Mouse (Mus musculus) intestine, embryonic 14.5 days (tissue): ENCODE results near the gene Efs. TPM values are rescaled to one million over a fixed set of nuclear protein-coding genes. Genes with fewer than 3 reads are reported as not detected.

Experiments
- ATAC-seq: fragments of 200-750 bp; cut with Nextera tagmentation; replicated peaks from 2 replicates; pipeline ENCODE4 v1.8.0; 2017; ENCODE audit warnings: low read depth, moderate number of reproducible peaks, moderate TSS enrichment, moderate library complexity; ENCODE audit not compliant: low FRiP score, low TSS enrichment
- DNase-seq: peaks from one replicate; pipeline ENCODE4 v3.0.0-alpha.2; 2018; ENCODE audit warnings: low spot score
- H3K27ac ChIP-seq: fragments of 300-500 bp; sonication (generic); 2 replicates; pipeline ENCODE4 v1.5.1; 2014; ENCODE audit warnings: low read depth, mild to moderate bottlenecking, control low read depth
- H3K27me3 ChIP-seq: fragments of 300-500 bp; sonication (generic); replicated peaks from 2 replicates; pipeline ENCODE4 v1.6.1; 2014; ENCODE audit warnings: low read length, control low read depth; ENCODE audit not compliant: control insufficient read depth, insufficient read depth
- H3K36me3 ChIP-seq: fragments of 300-500 bp; sonication (generic); 2 replicates; pipeline ENCODE4 v1.6.1; 2014; ENCODE audit warnings: low read length, control low read depth; ENCODE audit not compliant: control insufficient read depth, insufficient read depth
- H3K4me1 ChIP-seq: fragments of 300-500 bp; sonication (generic); replicated peaks from 2 replicates; pipeline ENCODE4 v1.6.1; 2014; ENCODE audit warnings: low read length, control low read depth, mixed read lengths; ENCODE audit not compliant: control insufficient read depth, insufficient read depth
- H3K4me2 ChIP-seq: fragments of 300-500 bp; sonication (generic); 2 replicates; pipeline ENCODE4 v1.6.1; 2014; ENCODE audit warnings: low read length
- H3K4me3 ChIP-seq: fragments of 300-500 bp; sonication (generic); 2 replicates; pipeline ENCODE4 v1.5.1; 2014; ENCODE audit warnings: low read depth, low read length, control low read depth, mixed read lengths
- H3K9ac ChIP-seq: fragments of 300-500 bp; sonication (generic); 2 replicates; pipeline ENCODE4 v1.6.1; 2014; ENCODE audit warnings: mild to moderate bottlenecking, low read length
- H3K9me3 ChIP-seq: fragments of 300-500 bp; sonication (generic); 2 replicates; pipeline ENCODE4 v1.6.1; 2016; ENCODE audit warnings: low read length, control low read depth; ENCODE audit not compliant: control insufficient read depth
- WGBS: fragments of 180-500 bp; shearing (Covaris S2); extraction: QIAGEN DNeasy Blood & Tissue Kit; methylation state at CpG from one replicate; pipeline ENCODE4 v1.1.7; 2014; 5-methylcytosine and 5-hydroxymethylcytosine counted together
- polyA plus RNA-seq: library from polyadenylated mRNA; unstranded; fragments of >200 nt; fragmentation: Nextera tagmentation; extraction: Ambion mirVana; gene quantifications from 2 replicates; pipeline ENCODE4 v1.2.1, GENCODE M21; 2014

The Efs gene
- polyA plus RNA-seq, 1 experiment from 2014 or later: 31.6 TPM

- no peak for ATAC-seq
- no peak overlapping the region for H3K27ac ChIP-seq
- H3K4me2 ChIP-seq: no peak overlapping the region
- H3K4me3 ChIP-seq: no peak overlapping the region
- H3K9ac ChIP-seq: no peak overlapping the region
- H3K9me3 ChIP-seq: peaks cover 9% of the 10 kb centered on the region
- DNase-seq: no peak
- peaks cover 12% of the 10 kb centered on the region for H3K4me1 ChIP-seq
- no peaks in the 10 kb centered on the region for H3K27me3 ChIP-seq
- peaks cover 55% of the 10 kb centered on the region for H3K36me3 ChIP-seq
- 87% methylated on average over 16 of the region's 16 CpGs for WGBS
Observed at GRCm38 (mm10) chr14:54920076-54920685, 5.7 kb downstream of the Efs start.

GRCm38 (mm10) chr14:54913343-54913742 is 12.6 kb downstream of the Efs start:
- Histone ChIP-seq H3K4me3 (peak overlapping the region; percentile 91), H3K27me3 (no peaks in the 10 kb centered on the region), H3K4me1 (peaks cover 12% of the 10 kb centered on the region), H3K36me3 (peaks cover 41% of the 10 kb centered on the region), H3K27ac (peak overlapping the region; percentile 19; the same call in 1 of the 2 replicates), H3K4me2 (peak overlapping the region; percentile 94), H3K9ac (peak overlapping the region; percentile 80), H3K9me3 (no peaks in the 10 kb centered on the region)
- WGBS: 11% methylated on average over 10 of the region's 10 CpGs
- DNase-seq (no peak), ATAC-seq (no peak)

DNA sequence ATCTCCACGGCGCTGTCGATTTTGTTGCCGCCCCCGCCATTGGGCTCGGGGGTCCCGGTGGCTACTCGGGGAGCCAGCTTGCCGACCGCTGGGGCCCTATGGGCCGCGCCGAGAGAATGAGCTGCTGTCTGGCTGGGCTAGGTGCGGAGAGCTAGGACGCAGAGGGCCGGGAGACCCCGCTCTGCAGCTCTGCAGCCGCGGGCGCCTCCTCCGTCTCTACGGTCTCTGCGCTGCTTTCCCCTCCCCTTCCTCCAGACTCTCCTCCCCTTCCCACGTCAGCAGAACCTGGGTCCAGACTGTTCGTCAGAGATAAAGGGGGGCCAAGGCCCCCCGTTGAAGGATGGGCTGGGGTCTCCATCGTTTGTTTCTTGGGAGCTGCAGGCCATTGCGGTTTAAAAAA is 13.0 kb downstream of the Efs start, which contains the start of gene Slc22a17:
Slc22a17 (minus strand) TSS at position 247 of the 400 bp plus-strand sequence.
- Histone ChIP-seq H3K27ac (peak within 1 kb of the TSS; percentile 74), H3K9ac (peak within 1 kb of the TSS; percentile 80), H3K9me3 (no peaks in the 10 kb centered on the region), H3K4me3 (peak within 1 kb of the TSS; percentile 91), H3K27me3 (no peaks in the 10 kb centered on the region), H3K36me3 (peaks cover 40% of the 10 kb centered on the region), H3K4me2 (peak within 1 kb of the TSS; percentile 94), H3K4me1 (peaks cover 12% of the 10 kb centered on the region)
- peak; percentile 92 for ATAC-seq
- peak; percentile 88 for DNase-seq
- 0% methylated on average over 23 of the region's 28 CpGs for WGBS

DNA sequence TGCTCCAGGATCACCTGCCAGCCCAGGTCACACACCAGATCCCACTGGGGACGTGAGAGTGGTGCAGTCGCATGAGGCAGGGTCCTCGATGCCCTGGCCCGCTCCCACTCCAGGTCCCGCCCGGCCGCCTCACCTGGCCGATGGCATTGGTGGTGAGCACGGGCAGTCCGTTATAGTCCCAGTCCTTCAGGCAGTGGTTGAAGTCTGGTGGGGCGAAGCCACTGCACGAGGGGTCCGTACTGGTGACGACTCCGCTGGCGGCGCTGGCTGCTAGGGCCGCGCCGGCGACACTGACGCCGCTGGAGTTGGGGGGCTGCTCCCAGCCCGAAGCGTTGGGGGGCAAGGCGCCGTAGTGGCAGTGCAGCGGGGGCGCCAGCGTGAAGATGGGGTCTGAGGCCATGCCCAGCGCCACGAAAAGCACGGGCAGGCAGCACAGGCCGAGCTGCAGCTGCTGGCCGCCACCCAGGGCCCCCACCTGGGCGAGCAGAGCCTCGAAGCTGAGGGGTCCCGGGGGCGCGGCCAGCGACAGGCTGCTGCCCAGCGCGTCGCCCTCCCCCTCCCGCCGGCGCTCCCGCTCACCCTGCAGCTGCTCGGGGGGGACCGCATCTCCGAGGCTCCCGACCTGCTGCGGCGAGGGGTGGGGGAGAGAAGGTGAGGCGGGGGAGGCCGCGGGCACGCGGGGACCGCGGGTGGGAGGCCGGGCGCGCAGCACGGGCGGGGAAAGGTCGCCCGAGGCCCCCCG is 13.6 kb downstream of the Efs start:
- peak overlapping the region; percentile 91 for H3K4me3 ChIP-seq
- peaks cover 43% of the 10 kb centered on the region for H3K36me3 ChIP-seq
- H3K27me3 ChIP-seq: no peaks in the 10 kb centered on the region
- DNase-seq (peak; percentile 68), ATAC-seq (peak; percentile 57)
- peak overlapping the region; percentile 74 for H3K27ac ChIP-seq
- WGBS: 4% methylated on average over 53 of the region's 69 CpGs
- H3K4me1 ChIP-seq: peaks cover 12% of the 10 kb centered on the region
- H3K9me3 ChIP-seq: no peaks in the 10 kb centered on the region
- H3K9ac ChIP-seq: peak overlapping the region; percentile 80
- peak overlapping the region; percentile 94 for H3K4me2 ChIP-seq

DNA sequence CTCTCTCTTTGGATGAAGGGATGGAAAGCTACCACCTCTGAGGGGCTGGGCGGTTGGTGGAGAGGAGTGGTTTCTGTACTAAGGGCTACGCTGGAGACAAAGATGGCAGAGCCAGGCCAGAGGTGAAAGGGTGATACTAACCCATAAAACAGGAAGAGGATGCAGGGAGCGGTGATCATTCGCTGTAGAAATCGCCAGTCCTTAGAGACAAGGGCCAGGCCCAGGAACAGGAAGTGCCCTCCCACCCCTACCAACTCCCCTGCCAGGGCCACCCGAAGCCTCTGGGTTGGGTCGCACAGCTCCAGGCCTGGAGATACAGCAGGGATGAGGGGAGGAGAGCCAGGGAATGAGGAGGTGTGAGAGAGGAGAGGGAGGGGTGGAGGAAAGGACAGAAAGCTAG is 17.2 kb downstream of the Efs start:
- ATAC-seq: no peak
- H3K9ac ChIP-seq: no peak overlapping the region
- peaks cover 43% of the 10 kb centered on the region for H3K36me3 ChIP-seq
- 81% methylated on average over 7 of the region's 7 CpGs for WGBS
- no peaks in the 10 kb centered on the region for H3K27me3 ChIP-seq
- no peak overlapping the region for H3K4me2 ChIP-seq
- H3K9me3 ChIP-seq: no peaks in the 10 kb centered on the region
- H3K27ac ChIP-seq: no peak overlapping the region
- DNase-seq: no peak
- H3K4me1 ChIP-seq: peaks cover 11% of the 10 kb centered on the region
- H3K4me3 ChIP-seq: no peak overlapping the region

DNA sequence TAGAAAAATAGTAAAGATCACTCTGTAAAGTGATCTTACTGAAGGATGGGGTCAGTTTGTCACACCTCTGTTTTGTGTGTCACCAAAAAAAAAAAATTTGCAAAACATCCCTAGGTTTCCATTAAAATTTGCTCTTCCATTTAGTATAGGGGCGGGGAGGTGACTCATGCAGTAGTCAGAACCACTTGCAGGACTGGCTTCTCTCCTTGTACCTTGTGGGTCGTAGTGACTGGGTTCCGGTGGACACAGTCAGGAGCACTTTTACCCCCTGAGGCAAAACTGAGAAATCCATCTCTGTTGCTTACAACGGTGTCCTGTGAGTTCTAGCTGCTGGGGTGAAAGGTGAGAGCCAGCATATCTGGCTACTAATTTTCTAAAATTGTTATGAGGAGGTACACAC is 22.3 kb downstream of the Efs start:
- no peak overlapping the region for H3K4me3 ChIP-seq
- H3K36me3 ChIP-seq: peaks cover 36% of the 10 kb centered on the region
- ATAC-seq (no peak), DNase-seq (no peak)
- WGBS: 93% methylated on average over 4 of the region's 4 CpGs
- H3K9ac ChIP-seq: no peak overlapping the region
- H3K27me3 ChIP-seq: no peaks in the 10 kb centered on the region
- H3K4me2 ChIP-seq: no peak overlapping the region
- H3K27ac ChIP-seq: no peak overlapping the region
- no peaks in the 10 kb centered on the region for H3K9me3 ChIP-seq
- no peaks in the 10 kb centered on the region for H3K4me1 ChIP-seq

GRCm38 (mm10) chr14:54900383-54900782 is 25.5 kb downstream of the Efs start:
- H3K4me3 ChIP-seq: no peak overlapping the region
- H3K4me1 ChIP-seq: peaks cover 6% of the 10 kb centered on the region
- DNase-seq (peak; percentile 76), ATAC-seq (peak; percentile 66)
- no peak overlapping the region for H3K27ac ChIP-seq
- WGBS: 0% methylated on average over 3 of the region's 3 CpGs
- H3K9ac ChIP-seq: no peak overlapping the region
- no peaks in the 10 kb centered on the region for H3K27me3 ChIP-seq
- no peaks in the 10 kb centered on the region for H3K9me3 ChIP-seq
- H3K36me3 ChIP-seq: peaks cover 46% of the 10 kb centered on the region
- H3K4me2 ChIP-seq: no peak overlapping the region

DNA sequence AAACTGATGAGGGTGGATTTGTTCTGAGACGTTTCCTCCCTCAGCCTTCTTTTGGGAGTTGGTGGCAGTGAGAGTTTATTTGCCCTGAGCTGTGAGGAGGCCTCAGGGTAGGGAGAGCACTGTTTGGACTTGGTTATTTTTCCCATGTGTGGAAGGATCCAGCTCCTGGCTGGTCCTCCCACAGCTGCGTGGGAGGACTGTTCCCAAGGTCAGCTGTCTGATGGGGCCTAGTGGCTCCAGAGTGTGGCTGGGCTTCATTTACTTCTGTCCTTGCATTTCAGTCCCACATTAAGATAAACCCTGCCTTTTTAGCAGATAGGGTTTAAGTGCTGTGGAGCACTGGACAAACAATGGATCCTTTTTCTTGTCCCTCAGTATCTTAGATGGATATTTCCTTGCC is 28.5 kb downstream of the Efs start:
- Histone ChIP-seq H3K9me3 (no peaks in the 10 kb centered on the region), H3K9ac (no peak overlapping the region), H3K4me3 (no peak overlapping the region), H3K27me3 (no peaks in the 10 kb centered on the region), H3K4me2 (no peak overlapping the region), H3K36me3 (peaks cover 41% of the 10 kb centered on the region), H3K4me1 (peaks cover 7% of the 10 kb centered on the region), H3K27ac (no peak overlapping the region)
- ATAC-seq: no peak
- no peak for DNase-seq
- 57% methylated on average over 2 of the region's 2 CpGs for WGBS
